Mouse (Mus musculus) ovary, postnatal 10 days (tissue): ENCODE results near the gene Arhgap42.

ENCODE experiments used
- DNase-seq: peaks from one replicate; pipeline ENCODE4 v3.0.0; 2022; ENCODE audit warnings: low spot score

The Arhgap42 gene

DNA sequence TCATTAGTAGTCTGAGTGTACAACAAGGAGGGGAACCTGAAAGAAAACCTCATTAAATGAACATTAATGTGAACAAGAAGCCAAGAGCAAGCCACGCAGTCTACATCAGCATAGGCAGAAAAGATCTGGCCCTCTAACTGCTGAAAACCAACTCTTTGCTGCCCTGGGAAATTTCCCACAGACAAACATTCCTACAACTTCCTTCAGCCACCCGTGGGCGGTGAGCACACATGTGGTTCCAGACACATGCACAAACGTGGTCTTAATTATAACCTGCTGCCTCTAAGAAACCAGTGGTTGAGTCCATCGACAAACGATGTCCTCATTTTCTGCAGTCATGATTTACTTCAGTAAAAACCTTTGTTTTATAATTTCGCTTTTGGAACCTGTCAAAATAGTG, 96.3 kb downstream of the Arhgap42 start:
- DNase-seq: no peak

DNA sequence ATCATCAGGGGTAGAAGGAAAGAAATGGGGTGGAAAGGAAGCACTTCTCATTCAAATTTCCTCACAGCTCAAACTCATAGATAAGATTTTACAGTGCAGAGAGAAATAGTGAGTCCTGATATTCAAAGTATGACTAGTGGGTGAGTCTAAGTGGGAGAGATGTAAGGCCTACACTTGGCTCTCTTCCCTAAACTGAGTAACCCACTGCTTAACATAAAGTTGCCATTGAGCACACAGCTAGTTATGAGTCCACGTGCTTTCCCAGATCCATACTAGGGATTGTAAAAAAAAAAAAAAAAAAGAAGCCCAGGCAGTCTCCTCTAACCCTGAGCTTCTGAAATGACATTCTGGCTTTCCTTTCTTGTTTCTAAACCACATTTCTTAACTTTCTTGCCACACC, 96.8 kb downstream of the Arhgap42 start:
- no peak for DNase-seq

DNA sequence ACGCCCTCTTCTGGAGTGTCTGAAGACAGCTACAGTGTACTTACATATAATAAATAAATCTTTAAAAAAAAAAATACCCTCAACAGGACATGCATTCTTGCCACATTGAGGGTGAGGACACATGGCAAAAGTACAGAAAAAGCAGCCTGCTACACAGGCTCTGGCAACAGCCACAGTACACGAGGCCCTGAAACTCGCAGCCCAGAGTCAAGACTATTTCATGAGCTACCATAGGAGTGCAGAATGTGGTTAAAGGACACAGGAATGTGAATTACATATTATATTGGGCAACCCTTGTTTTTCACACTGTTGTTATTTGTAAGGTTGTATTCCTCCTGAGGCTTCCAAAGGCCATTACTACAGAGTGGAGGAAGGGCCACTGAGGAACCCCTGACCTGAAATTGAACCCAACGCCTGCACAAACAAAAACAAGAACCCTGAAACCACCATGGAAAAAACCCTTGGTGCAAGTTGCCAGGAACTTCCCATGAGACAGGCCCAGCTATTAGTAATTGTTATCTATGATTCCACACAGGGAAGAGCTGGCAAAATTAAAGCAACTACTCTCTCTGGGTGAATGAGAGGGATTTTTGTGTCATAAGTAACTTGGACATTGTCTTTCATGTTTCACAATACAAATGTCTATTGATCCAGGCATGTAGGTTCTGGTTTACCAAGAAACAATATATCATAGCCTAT, 109.8 kb downstream of the Arhgap42 start:
- DNase-seq: no peak

DNA sequence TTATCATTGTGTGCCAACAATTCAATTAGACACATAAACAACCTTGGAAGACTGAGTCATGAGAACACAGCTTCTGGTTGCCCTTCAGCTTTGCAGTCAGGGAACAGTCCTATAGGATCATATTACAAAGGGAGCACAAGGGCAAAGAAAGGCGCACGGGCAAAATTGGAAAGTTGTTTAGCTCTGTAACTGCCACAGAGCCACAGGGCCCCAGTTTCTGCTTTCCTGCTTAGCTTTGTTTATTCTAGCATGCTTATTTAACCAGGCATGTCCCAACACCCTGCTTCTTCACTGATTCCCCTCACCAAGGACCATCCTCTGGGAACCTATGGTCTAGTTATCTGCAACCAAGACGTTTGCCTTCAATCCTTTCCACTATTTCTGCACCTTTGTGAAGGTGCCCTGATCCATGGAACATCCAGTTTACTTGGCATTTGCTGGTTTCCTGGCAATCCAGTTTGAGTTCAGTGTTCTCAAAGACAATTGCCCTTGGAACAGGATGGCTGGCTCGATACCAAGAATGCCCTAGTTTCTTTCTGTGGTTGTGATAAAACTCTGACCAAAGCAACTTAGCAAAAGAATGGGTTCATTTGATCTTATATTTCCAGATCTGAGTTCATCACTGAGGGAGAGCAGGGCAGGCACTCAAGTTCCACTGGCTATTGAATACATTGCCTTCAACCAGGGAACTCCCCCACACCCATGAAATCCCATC, 111.7 kb downstream of the Arhgap42 start:
- DNase-seq: no peak

DNA sequence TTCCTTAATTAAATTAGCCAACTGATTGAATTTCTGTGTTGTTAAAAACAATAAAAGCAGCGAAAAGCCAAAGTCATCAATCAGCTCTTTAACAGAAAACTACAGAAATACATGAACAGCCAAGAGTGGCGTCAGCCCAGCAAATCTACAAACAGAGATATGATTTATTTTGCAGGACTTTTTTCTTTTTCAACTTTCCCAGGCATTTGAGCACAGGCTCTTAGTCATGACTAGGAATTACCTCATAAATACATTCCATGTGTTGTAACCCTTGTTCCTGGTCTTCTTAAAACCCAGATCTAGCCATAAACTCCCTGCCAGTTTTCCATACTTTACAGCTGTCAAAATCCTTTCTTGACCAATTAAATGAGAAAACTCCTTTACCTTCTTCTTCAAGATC, 114.7 kb downstream of the Arhgap42 start:
- no peak for DNase-seq

DNA sequence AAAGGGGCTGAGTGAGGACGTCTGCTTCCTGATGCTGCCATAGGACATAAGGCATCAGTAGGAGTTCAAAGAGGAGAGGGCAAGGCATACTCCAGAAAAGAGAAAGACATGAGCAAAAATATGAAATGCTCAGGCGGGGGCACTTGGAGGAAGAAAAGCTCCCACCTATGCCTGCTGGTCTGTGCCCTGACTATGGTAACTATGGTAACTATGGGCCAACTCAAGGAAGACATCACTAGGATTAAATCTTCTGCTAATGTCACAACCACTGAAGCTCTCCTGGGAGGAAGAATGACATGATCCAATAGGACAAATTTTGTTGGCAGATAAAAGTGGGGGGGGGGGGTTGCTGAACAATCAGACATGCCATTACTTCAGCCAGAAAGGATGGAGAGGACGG, 124.6 kb downstream of the Arhgap42 start:
- no peak for DNase-seq

DNA sequence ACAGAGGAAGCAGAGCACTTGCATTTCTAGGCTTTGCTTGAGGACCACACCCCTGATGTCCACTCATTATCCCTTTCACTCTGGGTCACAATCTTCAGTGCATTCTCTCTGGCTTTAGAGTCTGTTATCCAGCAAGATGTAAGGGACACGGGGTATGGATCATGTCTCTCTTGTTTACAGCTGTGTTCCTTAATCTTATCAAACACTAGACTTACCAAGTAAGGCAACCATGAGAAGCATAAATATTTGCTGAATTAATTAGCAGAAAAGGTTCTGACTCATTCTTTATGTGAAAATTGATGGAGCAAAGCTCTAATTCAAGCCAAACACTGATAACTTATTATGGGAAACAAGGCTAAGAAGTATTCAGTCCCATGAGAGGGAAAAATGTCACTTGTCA, 125.1 kb downstream of the Arhgap42 start:
- no peak for DNase-seq

DNA sequence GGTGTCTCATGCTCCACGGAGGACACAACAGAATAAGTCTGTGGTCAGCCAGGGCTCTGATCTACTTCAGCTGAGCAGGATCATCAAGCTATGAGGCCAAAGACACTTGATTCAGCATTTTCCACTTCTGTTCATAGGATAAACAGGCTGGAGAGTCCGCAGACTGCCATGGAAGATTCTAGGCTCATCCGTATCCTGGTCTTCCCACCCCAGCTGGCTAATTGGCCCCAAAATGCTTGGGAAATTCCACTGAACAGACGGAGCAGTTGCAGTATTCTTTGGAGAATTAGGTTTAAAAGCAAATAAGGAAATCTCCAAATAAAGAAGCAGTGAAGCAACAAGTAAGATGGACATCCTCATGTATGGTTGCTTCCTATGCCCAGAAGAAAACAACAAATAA, 126.0 kb downstream of the Arhgap42 start:
- no peak for DNase-seq

DNA sequence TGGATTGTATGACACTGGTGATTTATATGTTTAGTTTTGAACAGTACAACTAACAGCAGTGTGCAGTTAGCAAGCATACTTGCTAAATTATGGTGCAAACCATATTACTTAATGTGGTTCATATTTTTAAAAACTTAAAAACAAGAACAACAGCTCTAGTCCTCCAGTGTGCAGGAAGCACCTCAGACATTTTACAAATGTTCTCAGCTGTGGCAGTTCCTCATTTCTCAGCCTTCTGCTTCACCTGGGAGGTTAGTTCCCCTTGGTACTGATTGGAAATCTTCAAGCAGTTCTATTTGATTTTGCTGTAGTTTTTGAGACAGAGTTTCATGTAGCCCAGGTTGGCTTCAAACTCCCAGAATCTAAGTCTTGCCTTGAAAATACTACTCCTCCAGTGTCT, 131.2 kb downstream of the Arhgap42 start:
- DNase-seq: no peak

DNA sequence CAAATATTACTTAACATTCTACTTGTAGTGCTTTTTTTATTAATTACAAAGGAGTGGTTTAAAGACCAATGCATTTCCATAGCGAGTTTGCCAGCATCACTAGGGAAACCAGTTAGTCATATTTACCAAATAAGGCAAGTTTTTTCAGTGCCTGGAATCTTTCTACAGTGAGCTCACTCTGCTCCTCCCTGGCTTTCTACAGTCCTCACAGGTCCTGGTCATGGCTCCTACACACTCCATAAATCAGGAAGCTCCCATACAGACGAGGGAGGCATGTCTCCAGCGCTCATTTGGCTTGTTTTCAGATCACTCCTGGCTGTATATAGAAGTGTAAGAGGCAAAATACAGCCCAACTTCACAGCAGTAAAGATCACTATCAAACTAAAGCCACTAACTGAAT, 134.1 kb downstream of the Arhgap42 start:
- no peak for DNase-seq

DNA sequence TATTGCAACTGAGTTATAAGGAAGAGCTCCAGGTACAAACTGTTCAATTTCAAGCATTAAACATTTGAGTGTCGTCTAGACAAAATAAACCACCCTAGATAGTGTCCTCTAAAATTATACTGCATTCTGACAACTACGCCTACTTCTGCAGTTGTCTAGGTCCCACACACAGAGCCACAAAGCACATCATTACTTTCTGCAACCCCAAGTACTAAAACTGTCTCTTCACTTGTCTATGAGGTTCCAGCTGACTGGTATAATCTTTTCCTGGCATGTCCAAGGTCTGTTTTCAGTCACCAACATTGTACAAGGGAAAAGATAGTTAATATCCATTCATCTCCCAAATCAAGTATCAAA, 136.8 kb downstream of the Arhgap42 start:
- DNase-seq: no peak

DNA sequence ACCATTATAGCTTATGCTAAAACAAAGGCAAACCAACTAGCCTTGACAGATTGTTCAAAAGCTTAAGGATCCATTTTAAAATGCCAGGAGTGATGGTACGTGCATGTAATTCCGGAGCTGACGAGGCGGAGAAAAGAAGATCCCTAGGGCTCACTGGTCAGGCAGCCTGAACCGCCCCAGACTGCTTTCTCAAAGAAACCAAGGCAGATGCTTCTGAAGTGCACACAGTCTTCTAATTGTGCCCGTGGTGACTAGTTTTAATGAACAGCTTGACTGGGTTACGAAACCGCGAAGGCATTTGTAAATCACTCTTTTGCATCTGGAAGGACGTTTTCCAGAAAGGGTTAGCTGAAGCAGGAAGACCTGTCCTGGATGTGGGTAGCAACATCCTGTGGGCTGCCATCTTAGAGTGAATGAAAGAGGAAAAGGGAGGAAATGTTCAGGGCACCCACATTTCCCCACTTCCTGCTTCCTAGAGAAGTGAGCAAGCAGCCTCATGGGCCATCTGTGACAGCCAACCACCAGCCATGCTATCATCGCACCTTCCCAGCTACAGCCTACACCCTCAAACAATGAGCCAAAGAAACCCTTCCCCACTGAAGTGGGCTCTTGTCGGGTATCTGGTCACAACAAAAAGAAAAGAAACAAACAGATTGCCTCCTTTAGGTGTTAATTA, 137.3 kb downstream of the Arhgap42 start:
- DNase-seq: no peak

DNA sequence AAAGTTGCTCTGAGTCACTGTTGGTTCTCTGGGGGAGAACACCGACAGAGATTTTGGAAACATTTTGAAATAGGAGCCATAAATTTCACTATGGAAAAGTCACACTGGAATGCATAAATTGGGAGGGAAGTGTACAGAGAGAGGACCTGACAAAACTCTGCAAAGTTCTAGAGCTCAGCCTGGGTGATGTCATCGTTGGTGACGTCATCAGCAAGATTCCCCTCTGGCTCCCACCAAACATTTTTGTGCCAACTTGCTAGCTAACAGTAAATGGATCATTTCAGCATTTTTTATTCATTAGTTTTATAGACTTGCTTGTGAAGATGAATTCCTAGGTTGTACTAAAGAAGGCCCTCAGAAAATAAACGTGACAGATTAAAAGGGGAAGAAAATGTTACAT, 137.8 kb downstream of the Arhgap42 start:
- DNase-seq: no peak

DNA sequence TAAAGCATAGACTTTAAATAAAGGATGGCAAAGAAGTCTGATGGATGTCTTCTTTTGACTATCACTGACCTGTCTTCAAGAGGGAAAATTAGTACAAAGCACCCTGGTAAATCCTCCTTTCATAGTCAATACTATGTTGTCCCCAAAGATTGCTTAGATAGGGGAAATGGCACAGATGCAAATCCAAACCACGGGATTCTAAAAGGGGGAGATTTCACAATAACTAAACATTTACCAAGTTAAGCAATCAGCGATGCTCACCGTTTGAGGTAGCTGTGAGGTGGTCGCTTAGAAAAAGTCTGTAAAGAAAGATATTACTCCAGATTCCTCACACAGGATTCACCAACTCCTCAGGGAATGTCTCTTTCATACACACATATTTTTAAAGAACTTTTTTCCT, 141.1 kb downstream of the Arhgap42 start:
- DNase-seq: no peak

DNA sequence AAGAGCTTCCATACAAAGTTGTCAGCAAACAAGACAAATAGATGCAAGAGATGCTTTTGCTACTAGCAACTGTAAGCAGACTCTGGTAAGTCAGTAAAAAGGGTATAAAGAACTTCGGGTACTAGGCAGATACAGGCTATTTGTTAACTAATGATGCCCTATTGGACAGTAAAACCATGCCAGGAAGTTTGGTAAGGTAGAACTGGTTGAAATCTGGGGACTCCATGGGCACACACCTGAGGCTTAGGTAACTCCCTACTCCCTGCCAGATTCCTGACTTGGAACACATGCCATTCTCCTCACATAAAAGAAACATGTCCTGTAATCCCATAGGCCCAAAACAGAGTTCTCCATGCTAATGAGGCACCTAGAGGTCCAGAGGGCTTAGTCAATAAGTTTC, 142.1 kb downstream of the Arhgap42 start:
- DNase-seq: no peak

DNA sequence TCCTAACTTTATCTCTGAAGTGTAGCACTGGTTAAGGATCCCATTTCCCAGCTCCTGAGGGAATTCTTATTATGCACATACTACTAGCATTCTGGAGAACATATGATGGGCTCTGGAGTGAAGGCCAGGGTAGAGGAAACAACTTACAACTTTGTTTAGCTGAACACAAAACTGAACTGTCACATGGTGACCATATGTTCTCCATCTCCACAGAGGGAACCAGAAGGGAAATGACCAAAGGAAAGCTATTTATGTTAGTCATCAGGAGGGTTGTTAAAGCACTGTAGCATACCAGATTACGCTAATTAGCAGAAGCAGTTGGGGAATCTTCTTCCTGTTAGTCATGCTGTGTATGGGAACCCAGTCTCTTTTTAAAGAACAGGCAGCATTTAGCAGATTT, 145.8 kb downstream of the Arhgap42 start:
- no peak for DNase-seq

DNA sequence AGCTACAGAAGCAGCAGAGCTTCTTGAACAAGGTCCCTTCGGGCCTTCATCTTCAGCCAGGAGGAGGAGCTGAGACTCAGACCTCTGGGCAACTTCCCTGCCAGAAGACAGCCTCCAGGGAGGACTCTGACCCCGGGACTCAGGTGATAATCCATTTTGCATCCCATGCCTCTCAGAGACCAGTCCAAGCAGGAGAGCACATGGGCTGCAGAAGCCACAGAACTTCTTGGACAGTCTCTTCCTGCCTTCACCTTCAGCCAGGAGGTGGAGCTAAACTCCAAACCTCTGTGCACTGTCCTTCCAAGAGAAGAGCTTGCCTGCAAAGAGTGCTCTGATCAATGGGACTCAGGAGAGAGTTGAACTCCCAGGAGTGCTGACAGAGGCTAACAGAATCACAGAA, 155.5 kb downstream of the Arhgap42 start:
- no peak for DNase-seq

DNA sequence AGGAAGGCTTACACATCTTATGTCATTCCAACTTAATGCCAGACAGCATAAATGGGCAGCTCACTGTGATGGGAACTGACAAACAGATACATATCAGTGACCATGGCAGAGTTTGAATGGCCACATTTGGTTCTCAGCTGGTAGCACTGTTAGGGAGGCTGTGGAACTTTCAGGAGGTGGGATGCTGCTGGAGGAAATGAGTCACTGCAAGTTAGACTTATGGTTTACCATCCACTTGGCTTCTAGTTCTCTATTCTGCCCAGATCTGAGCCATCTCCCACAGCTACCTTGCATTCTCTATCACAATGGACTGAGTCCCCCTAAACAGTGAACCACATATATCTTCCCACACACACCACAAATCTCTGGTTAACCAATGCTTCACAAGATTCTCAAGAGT, 186.0 kb downstream of the Arhgap42 start:
- no peak for DNase-seq

DNA sequence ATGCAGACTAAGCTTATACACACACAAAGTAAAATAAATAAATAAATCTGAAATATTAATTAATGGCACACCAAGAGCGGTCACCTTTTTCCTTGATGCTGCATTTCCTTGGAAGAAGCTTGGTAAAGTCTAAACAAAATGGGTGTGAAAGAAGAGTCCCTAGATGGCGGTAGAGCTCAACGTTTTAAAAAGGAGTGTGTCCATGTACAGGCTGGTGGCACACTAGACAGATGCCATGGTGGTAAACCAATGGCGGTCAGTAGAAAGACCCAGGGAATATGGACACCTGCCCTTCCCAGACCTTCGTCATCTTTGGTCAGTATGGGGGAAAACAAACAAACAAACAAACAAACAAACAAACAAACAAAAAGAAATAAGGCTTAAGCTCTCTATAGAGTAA, 187.7 kb downstream of the Arhgap42 start:
- DNase-seq: no peak

DNA sequence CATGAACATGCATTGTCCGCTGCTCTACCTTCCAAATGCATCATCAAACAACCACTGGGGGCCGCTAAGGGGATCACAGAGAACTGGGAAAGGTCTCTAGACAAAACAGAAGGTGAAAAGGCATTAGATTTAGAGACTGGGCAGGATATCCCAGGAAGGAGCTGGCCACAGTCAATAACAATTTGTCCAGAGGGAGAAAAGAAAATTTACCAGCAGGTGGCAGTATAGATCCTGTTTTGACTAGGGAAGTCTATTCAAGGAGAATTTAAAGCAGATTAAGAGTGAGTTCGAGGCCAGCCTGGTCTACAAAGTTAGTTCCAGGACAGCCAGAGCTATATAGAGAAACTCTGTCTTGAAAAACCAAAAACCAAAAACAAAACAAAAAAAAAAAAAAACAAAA, 189.7 kb downstream of the Arhgap42 start:
- DNase-seq: no peak

DNA sequence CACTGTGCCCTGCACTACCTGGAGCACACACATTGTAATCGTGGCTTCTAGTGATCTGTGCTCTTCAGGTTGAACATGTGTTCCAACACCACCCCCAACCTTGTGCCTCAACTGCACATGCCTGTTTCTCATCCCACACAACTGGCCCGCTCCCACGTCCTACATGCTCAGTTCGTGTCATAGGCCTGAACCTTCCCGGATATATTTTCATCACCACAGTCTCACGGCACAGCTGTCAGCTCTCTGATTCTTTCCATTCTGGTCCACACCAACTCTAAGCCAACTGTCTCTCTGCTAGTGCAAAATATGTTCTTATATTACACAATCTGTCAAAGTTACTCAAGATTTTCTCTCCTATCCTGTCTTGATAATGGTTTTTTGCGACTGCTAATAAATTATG, 197.9 kb downstream of the Arhgap42 start:
- DNase-seq: no peak

DNA sequence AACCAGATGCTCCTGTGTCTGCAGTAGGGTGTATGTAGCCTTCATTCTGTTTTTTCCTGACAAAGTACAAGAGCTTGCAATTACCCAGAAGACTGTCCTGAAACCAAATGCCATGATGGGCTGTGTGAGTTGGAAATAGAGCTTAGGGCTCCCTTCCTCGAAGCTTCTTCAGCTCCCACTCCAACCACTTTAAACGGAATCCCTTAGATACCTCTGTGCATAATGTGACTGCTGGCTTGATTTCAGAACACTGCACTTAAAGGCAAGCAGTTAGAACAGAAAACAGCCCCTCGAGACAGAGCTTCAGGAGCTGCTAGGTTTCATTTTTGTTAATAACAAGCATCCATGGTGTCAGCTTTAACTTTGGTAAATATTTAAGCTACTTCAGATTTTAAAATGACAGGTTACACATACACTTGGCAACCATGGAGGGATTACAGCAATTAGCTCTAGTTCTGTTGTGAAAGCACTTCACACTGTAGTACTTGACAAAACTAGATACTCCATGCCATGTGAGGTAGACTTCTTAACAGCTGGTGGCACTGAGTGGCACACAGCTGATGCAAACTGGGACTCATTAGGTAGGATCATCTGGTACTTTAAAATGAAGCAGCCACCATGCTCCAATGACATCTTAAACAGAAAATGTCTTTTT, 201.8 kb downstream of the Arhgap42 start:
- no peak for DNase-seq

DNA sequence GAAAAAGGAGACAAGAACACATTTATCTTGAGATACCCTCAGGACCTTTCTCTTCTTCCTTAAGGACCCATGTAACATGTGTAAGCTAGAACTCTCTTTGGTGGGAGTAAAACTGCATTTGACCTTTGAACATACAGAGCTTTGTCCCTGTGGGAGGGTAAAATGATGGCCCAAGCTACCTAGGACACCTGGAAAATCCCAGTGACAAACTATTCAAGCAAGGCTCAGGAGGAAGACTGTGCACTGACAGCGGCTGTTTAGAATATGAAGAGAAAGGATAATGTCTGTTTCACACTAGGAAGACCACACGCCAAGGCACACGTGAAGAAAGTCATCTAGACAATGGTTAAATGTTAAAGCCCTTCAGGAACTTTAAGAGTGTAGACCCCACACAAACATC, 211.0 kb downstream of the Arhgap42 start:
- no peak for DNase-seq
